Mouse (Mus musculus) skeletal muscle tissue, adult 2 months (tissue): Measurements from ENCODE around the gene Gmds.

ENCODE experiments used
- DNase-seq: peaks from one replicate; pipeline ENCODE4 v3.0.0-alpha.2; 2012; ENCODE audit warnings: low read depth, low spot score

Gene Gmds

DNA sequence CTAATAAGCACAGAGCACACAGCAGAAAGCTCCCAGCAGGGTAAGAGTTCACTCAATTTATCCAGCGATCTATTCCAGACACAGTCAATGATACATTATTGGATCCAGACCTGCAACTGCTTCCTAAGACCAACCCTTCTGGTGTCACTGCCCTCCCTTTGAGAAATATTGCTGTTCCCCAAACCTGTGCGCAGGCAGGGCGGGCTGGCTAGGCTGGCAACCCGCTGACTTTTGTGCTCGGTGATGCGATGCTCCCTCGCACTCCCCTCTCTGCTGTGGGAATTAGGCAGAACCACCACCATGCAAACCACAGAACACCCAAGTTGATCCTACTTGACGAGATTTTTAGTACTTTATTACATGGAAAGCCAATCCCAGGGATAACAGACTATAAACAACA, 304.4 kb downstream of the Gmds start:
- no peak for DNase-seq

GRCm38 (mm10) chr13:32026226-32026975, 312.1 kb downstream of the Gmds start:
- no peak for DNase-seq

DNA sequence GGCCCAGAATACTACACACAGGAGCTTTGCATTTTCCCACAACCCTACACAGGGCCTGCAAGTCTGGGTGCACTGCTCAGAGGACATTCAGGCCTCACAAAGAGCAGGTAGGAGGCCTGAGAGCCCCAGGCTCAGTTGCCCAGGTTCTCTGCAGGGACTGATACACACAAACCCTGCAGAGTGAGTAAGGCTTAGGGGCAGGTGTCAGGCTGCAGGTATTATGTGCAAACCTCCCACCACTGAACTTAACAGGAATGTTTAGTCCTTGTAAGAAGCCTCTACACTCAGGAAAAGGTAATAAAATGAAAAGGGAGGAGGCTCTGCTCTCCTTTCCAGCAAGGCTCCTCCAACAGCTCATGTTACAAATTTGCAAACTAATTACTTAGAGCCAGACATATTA, 313.7 kb downstream of the Gmds start:
- no peak for DNase-seq

DNA sequence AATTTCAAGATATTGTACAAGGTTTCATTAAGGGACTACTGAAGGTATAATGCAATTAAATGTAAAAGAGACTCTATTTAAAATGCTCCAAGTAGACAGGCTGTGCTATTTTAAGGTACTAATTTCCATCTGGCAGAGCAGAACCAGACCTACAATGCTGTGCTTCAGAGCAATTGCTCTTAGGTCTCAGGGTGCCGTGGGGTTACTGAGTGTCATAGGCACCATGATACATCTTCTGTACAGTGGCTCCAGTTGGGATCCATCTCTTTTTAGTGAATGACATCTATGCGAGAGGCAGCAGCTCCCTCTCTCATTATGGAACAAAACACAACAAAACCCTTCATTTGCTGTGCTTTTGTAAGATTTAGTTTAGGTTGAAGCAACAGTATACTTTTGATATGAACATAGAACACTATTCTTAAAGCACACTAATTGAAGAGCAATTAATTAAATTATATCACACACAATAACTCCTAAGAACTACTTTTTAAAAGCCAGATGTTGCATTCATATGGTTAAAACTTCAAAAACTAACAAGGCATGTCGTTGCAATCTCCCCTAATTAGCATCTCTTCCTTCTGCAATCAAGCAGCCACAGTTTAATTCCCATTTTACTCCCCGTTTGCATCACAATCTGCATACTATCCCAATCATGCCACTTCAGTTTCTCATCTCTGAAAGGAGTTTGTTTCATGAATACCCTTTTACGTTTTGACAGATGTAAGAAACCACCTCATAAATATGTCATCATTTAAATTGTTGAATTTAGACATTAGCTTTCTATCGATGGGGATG, 317.9 kb downstream of the Gmds start:
- DNase-seq, result no peak

DNA sequence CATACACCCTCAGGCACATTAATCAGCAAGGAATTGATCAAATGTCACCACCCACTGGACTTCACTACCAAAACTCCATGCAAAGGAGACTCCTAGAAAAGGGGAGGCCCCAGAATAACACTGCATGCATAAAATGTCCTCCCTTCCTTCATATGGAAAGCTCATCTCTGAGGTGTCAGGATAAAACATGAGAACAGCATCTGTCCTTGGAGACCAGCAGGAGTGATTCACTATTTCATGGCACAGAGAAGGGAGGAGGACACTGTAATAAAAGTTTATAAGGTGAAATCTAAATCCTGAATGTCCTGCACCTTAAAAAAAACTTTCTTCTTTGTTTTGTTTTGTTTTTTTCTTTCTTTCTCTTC, 319.3 kb downstream of the Gmds start:
- no peak for DNase-seq

DNA sequence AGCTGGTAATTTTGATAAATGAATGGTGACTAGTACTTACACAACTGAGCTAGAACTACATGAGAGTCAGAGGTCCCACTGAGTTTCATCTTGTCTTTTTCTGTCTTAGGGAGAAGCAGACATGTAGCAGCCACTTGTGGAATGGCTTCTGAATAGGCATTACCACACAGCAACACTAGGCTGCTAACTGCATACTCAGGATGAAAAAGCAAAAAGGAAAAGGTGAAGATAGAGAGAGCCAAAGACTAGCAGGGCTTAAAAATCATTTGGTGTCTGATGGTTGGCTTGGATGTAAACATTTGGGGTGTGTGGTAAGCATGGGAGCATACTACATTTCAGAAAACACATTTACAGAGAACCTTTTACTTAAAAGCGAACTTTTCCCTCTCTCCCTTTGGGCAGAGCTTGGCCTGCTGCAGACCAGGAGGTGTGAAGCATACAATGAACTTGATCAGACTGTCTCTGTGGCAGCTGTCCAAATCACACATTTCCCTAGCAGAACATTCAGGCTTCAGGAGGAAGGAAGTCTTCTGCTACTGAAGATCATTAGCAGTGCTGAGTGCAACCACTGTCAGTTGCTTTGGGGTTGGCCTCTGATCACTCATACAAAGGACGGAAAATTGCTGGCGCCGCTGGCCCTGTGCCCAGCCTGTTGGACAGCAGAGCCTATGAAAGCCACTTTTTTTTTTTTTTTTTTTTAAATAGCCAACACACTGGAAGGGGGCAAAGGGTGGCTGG, 319.9 kb downstream of the Gmds start:
- DNase-seq, result peak; percentile 46

GRCm38 (mm10) chr13:32008802-32009201, 329.7 kb downstream of the Gmds start:
- DNase-seq, result no peak

GRCm38 (mm10) chr13:32008116-32008641, 330.4 kb downstream of the Gmds start:
- no peak for DNase-seq

GRCm38 (mm10) chr13:31993391-31993790, 345.1 kb downstream of the Gmds start:
- DNase-seq, result no peak

DNA sequence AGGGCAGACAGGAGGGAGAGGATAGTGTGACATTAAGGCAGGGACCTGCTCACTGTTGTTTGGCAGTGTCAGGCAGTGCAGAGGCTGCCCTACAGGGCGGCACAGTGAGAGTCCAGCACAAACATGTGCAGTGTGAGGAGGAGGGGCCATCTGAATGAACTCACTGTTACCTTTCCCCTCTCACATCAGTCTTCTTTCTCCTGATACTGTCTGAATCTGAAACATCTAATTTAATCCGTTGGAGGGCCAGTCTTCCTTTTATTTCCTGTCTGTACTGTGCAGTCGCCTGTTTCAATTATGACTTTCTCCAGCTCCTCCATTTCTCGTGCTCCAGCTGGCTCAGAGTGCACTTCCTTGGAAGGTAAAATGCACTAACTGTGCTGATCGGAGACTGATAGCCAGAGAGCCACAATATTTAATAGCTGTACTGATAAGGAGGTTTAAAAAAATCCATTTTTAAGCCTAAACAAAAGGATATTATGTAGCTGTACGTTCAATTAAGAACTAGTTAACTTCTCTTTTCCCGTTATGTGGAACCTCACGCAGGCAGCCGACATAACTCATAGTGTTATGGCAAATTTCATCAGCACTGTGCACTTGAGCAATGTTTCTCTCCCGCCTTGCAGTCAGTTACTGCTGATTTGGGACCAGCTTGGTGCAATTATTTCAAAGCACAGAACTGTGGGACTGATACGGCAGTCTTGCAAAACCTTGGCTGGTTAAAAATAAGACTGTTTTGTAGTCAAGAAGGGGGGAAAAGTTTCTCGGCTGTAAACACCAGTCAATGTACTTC, 345.9 kb downstream of the Gmds start:
- peak; percentile 4 for DNase-seq

GRCm38 (mm10) chr13:31981198-31981597, 357.3 kb downstream of the Gmds start:
- no peak for DNase-seq

DNA sequence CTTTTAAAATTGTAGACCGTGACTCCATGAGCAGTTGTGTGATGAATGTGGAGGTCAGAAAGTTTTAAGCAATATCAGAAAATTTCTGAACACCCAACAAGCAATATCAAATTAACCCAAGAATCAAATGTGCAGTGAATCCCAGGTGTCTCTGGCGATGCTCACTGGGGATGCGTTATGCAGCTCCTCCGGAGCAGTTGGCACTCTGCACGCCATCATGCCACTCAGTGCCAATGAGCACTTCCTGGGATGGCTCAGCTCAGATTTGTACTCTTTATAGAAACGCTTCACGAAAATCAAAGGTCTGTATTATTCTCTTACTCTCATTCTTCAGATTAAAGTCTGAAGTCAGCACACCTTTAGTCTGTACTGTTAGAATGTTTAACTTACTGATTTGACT, 360.4 kb downstream of the Gmds start:
- no peak for DNase-seq

DNA sequence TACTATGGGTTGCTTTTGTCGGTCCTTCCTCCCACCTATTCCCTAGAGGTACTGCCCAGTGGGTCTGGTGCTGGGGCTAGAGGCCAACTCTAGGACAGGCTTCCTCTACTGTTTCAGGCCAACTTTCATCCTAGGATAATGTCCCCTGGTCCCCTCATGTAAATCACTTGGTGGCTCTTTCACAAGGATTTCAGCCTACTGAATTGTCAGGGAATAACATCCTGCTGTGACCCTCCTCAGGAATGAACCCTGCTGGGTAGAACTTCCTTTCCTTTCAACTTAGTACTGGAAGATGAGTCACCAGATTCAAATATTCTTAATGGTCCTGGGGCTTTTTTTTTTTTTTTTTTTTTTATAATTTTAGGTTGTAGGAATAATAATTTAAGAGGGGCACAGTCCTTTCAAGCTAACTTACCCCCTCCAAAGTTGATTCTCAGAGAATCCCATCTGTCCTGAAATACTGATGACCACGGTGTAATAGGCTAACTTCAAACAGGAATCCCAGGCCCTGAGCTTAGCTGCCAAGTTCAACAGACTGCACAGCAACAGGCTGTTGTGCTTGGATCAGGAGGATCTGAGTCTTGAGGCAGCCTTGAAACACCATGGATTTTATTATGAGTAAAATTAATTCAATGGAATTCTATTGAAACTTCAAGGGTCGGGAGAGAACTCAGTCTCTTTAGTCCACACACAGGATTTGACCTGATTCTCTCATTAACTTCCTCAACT, 363.6 kb downstream of the Gmds start:
- DNase-seq, result no peak

DNA sequence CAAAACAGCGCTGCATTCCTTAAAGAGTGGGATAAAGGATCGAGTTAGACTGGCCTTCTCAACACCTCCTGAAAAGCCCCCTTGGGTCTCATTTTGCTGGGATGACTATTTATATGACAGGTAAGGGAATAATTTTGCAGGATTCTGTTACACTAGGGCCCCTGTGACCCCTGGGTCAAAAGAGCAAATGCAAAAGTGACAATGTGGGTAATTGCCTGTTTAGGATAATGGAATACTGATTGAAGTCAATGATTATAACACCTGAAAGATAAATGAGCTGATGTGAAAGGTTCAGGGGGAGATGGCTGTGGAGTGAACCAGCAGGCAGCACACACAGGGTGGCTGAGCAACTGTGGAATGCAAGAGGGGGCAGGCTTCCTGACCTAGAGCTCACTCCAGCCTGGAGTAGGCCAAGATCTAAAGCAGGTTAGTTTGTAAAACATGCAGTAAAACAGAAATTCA, 367.5 kb downstream of the Gmds start:
- DNase-seq, result no peak

GRCm38 (mm10) chr13:31968272-31968671, 370.3 kb downstream of the Gmds start:
- no peak for DNase-seq

GRCm38 (mm10) chr13:31966931-31967532, 371.5 kb downstream of the Gmds start:
- no peak for DNase-seq

- DNase-seq, result peak; percentile 28
Measured at GRCm38 (mm10) chr13:31960514-31960913, 378.0 kb downstream of the Gmds start.

DNA sequence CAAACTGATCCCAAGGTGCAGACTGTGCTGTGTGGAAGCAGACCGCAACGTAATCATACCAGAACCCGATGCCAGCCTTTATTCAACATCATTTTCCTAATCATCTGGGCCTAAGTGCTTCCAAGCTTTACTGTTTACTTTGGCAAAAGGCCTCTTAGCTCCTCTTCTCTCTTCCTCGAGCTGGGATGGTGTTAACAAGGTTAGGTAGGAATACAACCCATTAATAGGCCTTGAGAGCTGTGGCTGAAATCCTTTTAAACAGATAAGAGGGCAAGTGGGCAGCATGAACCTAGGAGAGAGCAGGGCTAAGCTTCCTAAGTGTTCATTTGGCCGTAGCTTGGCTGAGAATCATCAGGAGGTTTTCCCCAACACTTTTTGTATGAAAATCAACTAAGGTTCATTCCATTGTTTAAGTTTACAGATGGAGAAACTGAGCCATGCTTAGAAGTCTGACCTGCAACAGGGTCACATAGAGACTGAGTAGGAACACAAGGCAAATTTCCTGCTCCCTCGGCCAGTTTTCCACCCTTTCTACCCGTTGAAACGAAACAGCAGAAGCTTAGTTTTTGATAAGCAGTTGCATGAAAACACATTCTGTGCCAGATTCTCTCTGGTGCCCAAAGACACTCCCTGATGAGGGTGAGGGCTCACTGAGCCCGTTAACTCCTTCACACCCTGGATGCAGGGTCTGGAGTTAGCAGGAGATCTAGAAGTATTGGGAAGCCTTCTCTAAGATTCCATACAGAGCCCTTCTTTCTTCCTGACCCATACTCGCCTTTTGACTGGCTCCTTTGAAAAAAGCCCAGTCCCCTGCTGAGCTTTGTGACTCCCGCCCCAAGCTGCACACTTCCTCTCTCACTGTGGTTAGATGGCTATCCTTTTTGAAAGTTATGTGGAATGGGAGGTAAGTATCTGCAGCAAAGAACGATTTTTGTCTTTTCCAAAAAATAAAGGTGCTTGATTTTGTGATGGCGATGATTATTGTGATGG, 379.9 kb downstream of the Gmds start:
- DNase-seq, result no peak

DNA sequence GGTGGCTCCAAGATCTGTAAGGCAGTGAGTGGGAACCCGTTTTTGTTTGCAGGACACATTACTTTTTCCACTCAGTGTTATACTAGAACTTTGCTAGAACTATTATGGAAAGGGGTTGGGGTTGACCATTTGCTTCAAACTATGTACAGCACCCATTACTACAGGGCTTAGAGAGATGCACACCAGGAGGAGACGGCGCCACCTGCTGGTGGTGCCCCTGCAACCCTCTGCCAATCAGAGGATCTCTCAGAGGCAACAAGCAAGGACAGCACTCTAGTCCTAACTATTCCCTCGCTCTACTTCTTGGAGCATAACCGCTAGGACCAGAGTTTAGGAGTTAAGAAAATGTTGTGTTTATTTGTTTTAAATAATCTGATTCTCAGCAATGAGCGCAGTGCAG, 382.0 kb downstream of the Gmds start:
- DNase-seq, result peak; percentile 27
